Mouse (Mus musculus) frontal cortex, adult 2 months (tissue): ENCODE data around the gene Trim62. TPM values are rescaled to one million over a fixed set of nuclear protein-coding genes. Genes with fewer than 3 reads are reported as not detected.

ENCODE experiments used
- DNase-seq, 2 experiments: peaks; one replicate each; pipeline ENCODE4 v3.0.0; 2022; ENCODE audit warnings: low spot score in 1 of 2; ENCODE audit errors: extremely low spot score in 1 of 2
- polyA plus RNA-seq: library from polyadenylated mRNA; depleted of rRNA; stranded (reverse); fragments of >200 nt; gene quantifications from 2 replicates; pipeline ENCODE4 v1.2.3, GENCODE M21; 2012; rRNA removed

The Trim62 gene
- polyA plus RNA-seq, 1 experiment = 26.5 TPM

- DNase-seq = no peak
These were observed 67.1 kb downstream of the Trim62 start for GRCm38 (mm10) chr4:128950461-128950860.

DNA sequence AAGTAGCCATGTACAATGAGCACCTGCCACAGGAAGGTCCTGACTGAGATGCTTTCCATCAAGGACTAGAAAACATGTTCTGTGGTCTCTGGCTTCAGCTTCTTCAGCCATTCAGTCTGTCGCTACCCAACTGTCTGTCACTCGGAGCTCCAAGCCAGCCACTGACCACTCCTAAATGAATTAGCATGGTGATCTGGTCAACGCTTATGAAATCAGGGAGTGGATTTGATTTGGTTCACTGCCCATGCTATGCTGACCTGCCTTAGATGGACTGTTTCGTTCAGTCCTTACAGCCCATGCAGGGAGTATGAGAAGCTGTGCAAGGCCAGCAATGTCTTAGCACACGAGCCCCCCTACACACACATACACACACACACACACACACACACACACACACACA is 70.5 kb downstream of the Trim62 start:
- no peak for DNase-seq

DNA sequence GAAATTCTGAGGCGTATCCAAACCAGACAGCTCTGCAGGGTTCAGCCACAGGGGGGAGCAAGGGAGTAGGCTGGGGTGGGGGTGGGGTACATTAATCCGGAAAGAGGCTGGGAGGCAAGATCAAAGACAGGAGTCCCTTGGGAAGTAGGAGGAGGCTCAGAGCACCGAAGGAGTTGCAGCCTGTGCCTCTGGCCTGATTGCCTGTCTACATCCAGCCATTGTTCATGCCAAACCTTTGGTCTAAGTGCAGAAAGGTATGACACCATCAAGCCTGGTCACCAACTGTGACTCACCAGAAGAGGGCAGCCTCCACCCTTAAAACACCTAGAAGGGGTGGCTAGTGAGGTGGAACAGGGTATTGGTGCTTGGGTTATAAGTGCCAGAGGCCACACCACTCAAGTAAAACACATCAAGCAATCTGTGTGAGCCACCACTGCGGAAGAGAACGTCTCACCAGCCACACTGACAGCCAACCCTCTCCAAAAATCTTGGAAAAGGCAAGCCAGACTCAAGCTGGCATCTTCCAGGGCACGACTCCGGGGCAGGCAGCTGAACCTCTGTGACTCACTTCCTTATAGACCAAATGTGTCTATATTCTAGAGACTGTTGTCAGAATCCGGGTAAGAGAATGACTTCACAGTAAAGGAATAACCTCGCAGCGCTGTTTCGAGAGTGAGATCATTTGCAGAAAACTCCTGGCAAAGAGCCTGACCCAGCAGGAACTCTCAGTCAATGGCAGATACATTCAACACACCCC is 74.0 kb downstream of the Trim62 start:
- DNase-seq = peak in 1 of 2 experiments; percentile 51

DNA sequence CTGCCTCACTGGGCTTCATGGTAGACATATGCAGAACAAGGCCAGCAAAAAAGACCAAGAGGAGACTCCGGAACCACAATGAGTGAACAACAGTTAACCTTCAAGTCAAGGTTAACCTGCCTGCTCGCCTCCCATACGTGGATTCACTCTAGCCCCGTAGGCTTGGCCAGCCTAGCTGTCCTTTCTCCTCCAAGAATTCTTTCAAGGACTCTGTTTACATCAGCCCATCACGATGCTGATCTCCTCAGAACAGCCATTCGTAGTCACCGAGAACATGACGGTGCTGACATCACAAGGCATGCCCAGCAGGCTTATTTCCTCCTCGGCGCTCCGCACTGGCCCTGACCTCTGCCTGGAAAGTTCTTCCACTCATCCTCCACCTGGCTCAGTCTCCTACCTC is 74.8 kb downstream of the Trim62 start:
- no peak for DNase-seq

GRCm38 (mm10) chr4:128958849-128959248 is 75.5 kb downstream of the Trim62 start:
- DNase-seq = no peak

- DNase-seq = no peak
These were observed 76.3 kb downstream of the Trim62 start for GRCm38 (mm10) chr4:128959676-128960075.

Other genes with a start within 250 kb of the Trim62 start
- 104 and 110 TPM in 2 replicates for gene Phc2, start 228.9 kb upstream of the Trim62 start, polyA plus RNA-seq
- gene A3galt2, start 128.2 kb upstream of the Trim62 start, polyA plus RNA-seq = 0.90 and 1.0 TPM in 2 replicates
- gene Zfp362, start 77.5 kb upstream of the Trim62 start, polyA plus RNA-seq = 30.0 and 32.0 TPM in 2 replicates
- 42.5 and 43.7 TPM in 2 replicates for gene Azin2, start 78.9 kb downstream of the Trim62 start, polyA plus RNA-seq
- gene Ak2, start 108.4 kb downstream of the Trim62 start, polyA plus RNA-seq = 41.8 and 42.2 TPM in 2 replicates
- gene Rnf19b, start 174.7 kb downstream of the Trim62 start, polyA plus RNA-seq = 45.4 and 47.8 TPM in 2 replicates
- 0.32 TPM in 1 of 2 replicates, not detected in the other for gene Tmem54, start 222.0 kb downstream of the Trim62 start, polyA plus RNA-seq
- 560 and 728 TPM in 2 replicates for gene Hpca, start 238.5 kb downstream of the Trim62 start, polyA plus RNA-seq